Mouse (Mus musculus): ENCODE measurements around the gene Mrpl54.
A peak's percentile ranks its signal among the peaks of the same experiment; 100 is the strongest.

The Mrpl54 gene

GRCm38 (mm10) chr10:81293334-81294030 lies 26.7 kb upstream of the Mrpl54 start:
- DNase-seq = no peak

- peak; percentile 99 for DNase-seq
Measured at GRCm38 (mm10) chr10:81292554-81293333, 26.0 kb upstream of the Mrpl54 start, which contains the start of gene Pip5k1c. Gene Pip5k1c, plus strand, starts transcription at chr10:81292963.

GRCm38 (mm10) chr10:81291511-81292104 lies 24.9 kb upstream of the Mrpl54 start, which contains the start of gene Tjp3:
Gene Tjp3, minus strand, starts transcription at chr10:81291581.
- no peak for DNase-seq

GRCm38 (mm10) chr10:81290698-81291460 lies 24.1 kb upstream of the Mrpl54 start:
- peak; percentile 71 for DNase-seq

- no peak for DNase-seq
Measured at GRCm38 (mm10) chr10:81289811-81290210, 23.1 kb upstream of the Mrpl54 start.

GRCm38 (mm10) chr10:81289278-81289677 lies 22.5 kb upstream of the Mrpl54 start:
- DNase-seq = peak; percentile 78

- DNase-seq = peak; percentile 67
Measured at GRCm38 (mm10) chr10:81288601-81289000, 21.9 kb upstream of the Mrpl54 start.

- DNase-seq = peak; percentile 83
Measured at GRCm38 (mm10) chr10:81287513-81288157, 20.9 kb upstream of the Mrpl54 start.

- DNase-seq = no peak
Measured at GRCm38 (mm10) chr10:81286586-81286985, 19.9 kb upstream of the Mrpl54 start.

GRCm38 (mm10) chr10:81285694-81286450 lies 19.1 kb upstream of the Mrpl54 start:
- peak; percentile 97 for DNase-seq

- no peak for DNase-seq
Measured at GRCm38 (mm10) chr10:81284719-81285118, 18.0 kb upstream of the Mrpl54 start.

- no peak for DNase-seq
Measured at GRCm38 (mm10) chr10:81284189-81284588, 17.5 kb upstream of the Mrpl54 start.

GRCm38 (mm10) chr10:81279496-81279895 lies 12.8 kb upstream of the Mrpl54 start:
- no peak for DNase-seq

- DNase-seq = no peak
Measured at GRCm38 (mm10) chr10:81277676-81278075, 10.9 kb upstream of the Mrpl54 start.

- no peak for DNase-seq
Measured at GRCm38 (mm10) chr10:81273842-81274241, 7.1 kb upstream of the Mrpl54 start.

- DNase-seq = no peak
Measured at GRCm38 (mm10) chr10:81272356-81272755, 5.6 kb upstream of the Mrpl54 start.

- DNase-seq = no peak
Measured at GRCm38 (mm10) chr10:81268643-81269412, 2.1 kb upstream of the Mrpl54 start.

GRCm38 (mm10) chr10:81268056-81268455 lies 1.3 kb upstream of the Mrpl54 start:
- peak; percentile 74 for DNase-seq

- no peak for DNase-seq
Measured at GRCm38 (mm10) chr10:81265540-81265939, 1.2 kb downstream of the Mrpl54 start.

- no peak for DNase-seq
Measured at GRCm38 (mm10) chr10:81261025-81261424, 5.7 kb downstream of the Mrpl54 start.
